Mouse (Mus musculus): ENCODE data around the gene Swt1. TPM values are rescaled to one million over a fixed set of nuclear protein-coding genes. Genes with fewer than 3 reads are reported as not detected.
"Not testable (repeated sequence)": the region's sequence is repeated elsewhere in the genome, so short reads cannot be mapped to it uniquely, and the experiment has no call there.

The Swt1 gene
- 13.0 and 13.9 TPM in 2 replicates for polyA plus RNA-seq (2015; fragmentation: Nextera tagmentation; extraction: Ambion mirVana)

- H3K4me3 ChIP-seq, result peak within 1 kb of the TSS; percentile 69
- WGBS, result under 1% methylated on average over 74 of the region's 74 CpGs
- H3K36me3 ChIP-seq (replicated peaks), result no peaks in the 10 kb centered on the region
- H3K4me2 ChIP-seq, result peak within 1 kb of the TSS; percentile 72
- H3K9me3 ChIP-seq, result no peaks in the 10 kb centered on the region
- H3K4me1 ChIP-seq, result peaks cover 23% of the 10 kb centered on the region
- H3K27me3 ChIP-seq (replicated peaks), result no peaks in the 10 kb centered on the region
- H3K27ac ChIP-seq, result peak within 1 kb of the TSS; percentile 93
- ATAC-seq (replicated peaks), result peak; percentile 100
- peak within 1 kb of the TSS; percentile 75 for H3K9ac ChIP-seq
Measured at GRCm38 (mm10) chr1:151428263-151429221, at the start of gene Swt1, which contains the start of gene Trmt1l. Gene Swt1, minus strand, starts transcription at chr1:151428455. Gene Trmt1l, plus strand, starts transcription at chr1:151428542.

GRCm38 (mm10) chr1:151472386-151472785 is 44.1 kb upstream of the Swt1 start:
- WGBS, result 89% methylated on average over 8 of the region's 8 CpGs
- peaks cover 57% of the 10 kb centered on the region for H3K36me3 ChIP-seq (replicated peaks)
- not testable (repeated sequence) for H3K27ac ChIP-seq; H3K4me3 ChIP-seq; H3K9ac ChIP-seq; ATAC-seq (replicated peaks); H3K9me3 ChIP-seq; H3K4me2 ChIP-seq; H3K27me3 ChIP-seq (replicated peaks); H3K4me1 ChIP-seq

- Histone ChIP-seq H3K9ac (no peak overlapping the region), H3K4me2 (no peak overlapping the region), H3K27me3 (replicated peaks) (no peaks in the 10 kb centered on the region), H3K9me3 (no peaks in the 10 kb centered on the region), H3K4me1 (no peaks in the 10 kb centered on the region), H3K36me3 (replicated peaks) (peaks cover 50% of the 10 kb centered on the region), H3K27ac (no peak overlapping the region), H3K4me3 (no peak overlapping the region)
- ATAC-seq (replicated peaks), result no peak
- 44% methylated on average over 7 of the region's 7 CpGs for WGBS
Measured at GRCm38 (mm10) chr1:151471429-151471828, 43.2 kb upstream of the Swt1 start.

- Histone ChIP-seq H3K4me2 (no peak overlapping the region), H3K36me3 (replicated peaks) (peaks cover 20% of the 10 kb centered on the region; the same call in 1 of the 2 replicates), H3K9me3 (no peaks in the 10 kb centered on the region), H3K4me1 (no peaks in the 10 kb centered on the region), H3K4me3 (no peak overlapping the region), H3K27ac (no peak overlapping the region), H3K9ac (no peak overlapping the region), H3K27me3 (replicated peaks) (no peaks in the 10 kb centered on the region)
- WGBS, result 89% methylated on average over 4 of the region's 4 CpGs
- ATAC-seq (replicated peaks), result no peak
Measured at GRCm38 (mm10) chr1:151466571-151466970, 38.3 kb upstream of the Swt1 start.

- no peak for ATAC-seq (replicated peaks)
- Histone ChIP-seq H3K4me3 (no peak overlapping the region), H3K36me3 (replicated peaks) (0 out of 2 replicates have a peak, but pooled peaks cover 16% of the 10 kb centered on the region), H3K4me1 (no peaks in the 10 kb centered on the region), H3K9me3 (no peaks in the 10 kb centered on the region), H3K4me2 (no peak overlapping the region), H3K9ac (no peak overlapping the region), H3K27ac (no peak overlapping the region), H3K27me3 (replicated peaks) (no peaks in the 10 kb centered on the region)
- WGBS, result 62% methylated on average over 4 of the region's 4 CpGs
Measured at GRCm38 (mm10) chr1:151464914-151465313, 36.7 kb upstream of the Swt1 start.

GRCm38 (mm10) chr1:151461265-151461664 is 33.0 kb upstream of the Swt1 start:
- WGBS, result 75% methylated on average over 9 of the region's 9 CpGs
- no peak overlapping the region for H3K4me3 ChIP-seq
- no peaks in the 10 kb centered on the region for H3K27me3 ChIP-seq (replicated peaks)
- ATAC-seq (replicated peaks), result 0 out of 2 replicates have a peak, but pooled peaks have one; percentile 11
- H3K9ac ChIP-seq, result no peak overlapping the region
- H3K27ac ChIP-seq, result no peak overlapping the region
- H3K36me3 ChIP-seq (replicated peaks), result peaks cover 13% of the 10 kb centered on the region; the same call in 1 of the 2 replicates
- no peak overlapping the region for H3K4me2 ChIP-seq
- no peaks in the 10 kb centered on the region for H3K9me3 ChIP-seq
- H3K4me1 ChIP-seq, result no peaks in the 10 kb centered on the region

GRCm38 (mm10) chr1:151457087-151457486 is 28.8 kb upstream of the Swt1 start:
- H3K4me2 ChIP-seq, result no peak overlapping the region
- ATAC-seq (replicated peaks), result no peak
- no peak overlapping the region for H3K9ac ChIP-seq
- no peak overlapping the region for H3K27ac ChIP-seq
- no peaks in the 10 kb centered on the region for H3K27me3 ChIP-seq (replicated peaks)
- H3K36me3 ChIP-seq (replicated peaks), result peaks cover 31% of the 10 kb centered on the region; the same call in 1 of the 2 replicates
- no peaks in the 10 kb centered on the region for H3K9me3 ChIP-seq
- 95% methylated on average over 5 of the region's 5 CpGs for WGBS
- no peaks in the 10 kb centered on the region for H3K4me1 ChIP-seq
- H3K4me3 ChIP-seq, result no peak overlapping the region

GRCm38 (mm10) chr1:151451946-151452345 is 23.7 kb upstream of the Swt1 start:
- peaks cover 49% of the 10 kb centered on the region for H3K36me3 ChIP-seq (replicated peaks)

GRCm38 (mm10) chr1:151450851-151451250 is 22.6 kb upstream of the Swt1 start:
- 81% methylated on average over 2 of the region's 2 CpGs for WGBS
- ATAC-seq (replicated peaks), result no peak
- Histone ChIP-seq H3K4me2 (no peak overlapping the region), H3K27ac (no peak overlapping the region), H3K9ac (no peak overlapping the region), H3K4me1 (no peaks in the 10 kb centered on the region), H3K27me3 (replicated peaks) (no peaks in the 10 kb centered on the region), H3K4me3 (no peak overlapping the region), H3K36me3 (replicated peaks) (peaks cover 50% of the 10 kb centered on the region), H3K9me3 (no peaks in the 10 kb centered on the region)

More at GRCm38 (mm10) chr1:151451946-151452345, 23.7 kb upstream of the Swt1 start:
- WGBS, result 97% methylated on average over 11 of the region's 11 CpGs
- ATAC-seq (replicated peaks), result no peak
- H3K4me2 ChIP-seq, result no peak overlapping the region
- H3K9ac ChIP-seq, result no peak overlapping the region
- no peak overlapping the region for H3K27ac ChIP-seq
- H3K4me3 ChIP-seq, result no peak overlapping the region
- H3K4me1 ChIP-seq, result no peaks in the 10 kb centered on the region
- no peaks in the 10 kb centered on the region for H3K27me3 ChIP-seq (replicated peaks)
- no peaks in the 10 kb centered on the region for H3K9me3 ChIP-seq

- Histone ChIP-seq H3K4me2 (no peak overlapping the region), H3K36me3 (replicated peaks) (peaks cover 60% of the 10 kb centered on the region), H3K27ac (no peak overlapping the region), H3K4me1 (no peaks in the 10 kb centered on the region), H3K9me3 (no peaks in the 10 kb centered on the region), H3K9ac (no peak overlapping the region), H3K4me3 (no peak overlapping the region), H3K27me3 (replicated peaks) (no peaks in the 10 kb centered on the region)
- 96% methylated on average over 10 of the region's 10 CpGs for WGBS
- ATAC-seq (replicated peaks), result no peak
Measured at GRCm38 (mm10) chr1:151449866-151450265, 21.6 kb upstream of the Swt1 start.

- Histone ChIP-seq H3K9me3 (no peaks in the 10 kb centered on the region), H3K4me1 (no peaks in the 10 kb centered on the region), H3K36me3 (replicated peaks) (peaks cover 26% of the 10 kb centered on the region), H3K27me3 (replicated peaks) (no peaks in the 10 kb centered on the region), H3K27ac (no peak overlapping the region), H3K4me2 (no peak overlapping the region), H3K9ac (no peak overlapping the region), H3K4me3 (no peak overlapping the region)
- WGBS, result 91% methylated on average over 6 of the region's 6 CpGs
- ATAC-seq (replicated peaks), result no peak
Measured at GRCm38 (mm10) chr1:151435431-151435830, 7.2 kb upstream of the Swt1 start.

- peak overlapping the region; percentile 63 for H3K4me2 ChIP-seq
- peak overlapping the region; percentile 69 for H3K4me3 ChIP-seq
- ATAC-seq (replicated peaks), result no peak
- H3K36me3 ChIP-seq (replicated peaks), result no peaks in the 10 kb centered on the region; the same call in 1 of the 2 replicates
- no peaks in the 10 kb centered on the region for H3K9me3 ChIP-seq
- H3K27me3 ChIP-seq (replicated peaks), result no peaks in the 10 kb centered on the region
- WGBS, result 46% methylated on average over 9 of the region's 9 CpGs
- H3K4me1 ChIP-seq, result peaks cover 23% of the 10 kb centered on the region
- peak overlapping the region; percentile 93 for H3K27ac ChIP-seq
- peak overlapping the region; percentile 75 for H3K9ac ChIP-seq
Measured at GRCm38 (mm10) chr1:151429316-151429715, 1.1 kb upstream of the Swt1 start.
